Mouse (Mus musculus): ENCODE results near the gene Mpp5. TPM values are rescaled to one million over a fixed set of nuclear protein-coding genes. Genes with fewer than 3 reads are reported as not detected.

Gene Mpp5
- polyA plus RNA-seq, 1 experiment: 2.6 TPM

DNA sequence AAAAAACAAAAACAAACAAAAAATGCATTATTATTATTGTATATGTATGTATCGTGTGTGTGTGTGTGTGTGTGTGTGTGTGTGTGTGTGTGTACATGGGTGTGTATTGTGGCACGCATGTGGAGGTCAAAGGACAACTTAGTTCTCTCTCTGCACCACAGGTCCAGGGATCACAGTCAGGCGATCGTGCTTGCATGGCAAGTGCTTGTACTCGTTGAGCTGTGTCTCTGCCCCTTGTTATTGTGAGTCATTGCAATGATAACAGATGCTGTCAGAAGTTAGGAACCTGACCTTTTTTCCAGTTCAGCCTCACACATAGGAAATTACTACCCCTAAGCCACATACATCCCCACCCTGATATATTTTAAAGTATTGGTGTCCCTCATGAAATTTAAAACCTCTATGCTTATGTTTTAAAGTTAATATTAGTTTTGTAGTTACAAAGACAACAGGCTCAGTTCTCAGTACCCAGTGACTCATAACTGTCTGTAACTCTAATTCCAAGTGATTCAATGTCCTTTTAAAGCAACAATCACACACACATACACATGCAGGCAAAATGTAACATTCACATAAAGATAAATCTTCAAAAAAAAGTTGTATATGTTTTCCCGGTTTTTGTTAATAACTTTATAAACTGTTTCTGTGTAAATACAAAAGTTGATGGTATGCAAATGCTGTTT lies 20.5 kb downstream of the Mpp5 start:
- H3K27me3 ChIP-seq (ENCODE audit: control insufficient read depth, insufficient read depth, insufficient read length): no peaks in the 10 kb centered on the region
- TF ChIP-seq MAX (IDR thresholded peaks at IDR 0.05) (peak; percentile 59), MYOG (IDR thresholded peaks at IDR 0.05; ENCODE audit: control insufficient read depth, extremely low read depth, insufficient read length) (no peak), FOSL1 (IDR thresholded peaks at IDR 0.05; ENCODE audit: insufficient read depth, low read length, poor library complexity, severe bottlenecking) (peak; percentile 36), USF1 (IDR thresholded peaks at IDR 0.05; ENCODE audit: low read depth) (no peak), CEBPB (IDR thresholded peaks at IDR 0.05; ENCODE audit: low read depth) (no peak), MYOD1 (IDR thresholded peaks at IDR 0.05; ENCODE audit: control insufficient read depth, insufficient read length, low read depth) (peak; percentile 12)
- H3K79me3 ChIP-seq (ENCODE audit: low read depth): peaks cover 19% of the 10 kb centered on the region
- H3K4me3 ChIP-seq (ENCODE audit: insufficient read depth, poor library complexity, severe bottlenecking): no peak overlapping the region
- H3K36me3 ChIP-seq (ENCODE audit: control insufficient read depth, insufficient read depth): no peaks in the 10 kb centered on the region
- H3ac ChIP-seq (ENCODE audit: control insufficient read depth, insufficient read length, low read depth): no peak overlapping the region
- peaks cover 54% of the 10 kb centered on the region for H3K79me2 ChIP-seq (ENCODE audit: control insufficient read depth, insufficient read depth)

DNA sequence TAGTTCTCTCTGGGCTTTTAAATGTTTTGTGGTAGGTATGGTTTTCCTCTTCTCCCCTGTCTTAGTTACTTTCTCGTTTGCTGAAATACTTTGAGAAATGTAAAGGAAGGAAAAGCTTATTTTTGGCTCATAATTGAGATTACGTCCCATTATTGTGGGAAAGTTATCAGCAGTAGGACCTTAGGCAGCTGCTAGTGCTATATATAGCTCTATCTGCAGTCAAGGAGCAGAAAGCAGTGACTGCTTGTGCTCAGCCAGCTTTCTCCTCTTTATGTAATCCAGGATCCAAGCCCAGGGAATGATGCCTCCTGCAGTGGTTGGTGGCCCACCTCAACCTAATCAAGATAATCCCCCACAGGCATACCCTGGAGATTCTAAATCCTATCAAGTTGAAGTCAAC lies 24.5 kb downstream of the Mpp5 start:
- TF ChIP-seq CEBPB (IDR thresholded peaks at IDR 0.05; ENCODE audit: low read depth): no peak
- TF ChIP-seq MAX (IDR thresholded peaks at IDR 0.05): no peak
- TF ChIP-seq MYOD1 (IDR thresholded peaks at IDR 0.05; ENCODE audit: control insufficient read depth, insufficient read length, low read depth): no peak
- TF ChIP-seq MYOG (IDR thresholded peaks at IDR 0.05; ENCODE audit: control insufficient read depth, extremely low read depth, insufficient read length): no peak
- TF ChIP-seq CTCF (IDR thresholded peaks at IDR 0.05; ENCODE audit: control insufficient read depth, insufficient read depth, insufficient read length): no peak
- TF ChIP-seq USF1 (IDR thresholded peaks at IDR 0.05; ENCODE audit: low read depth): no peak
- H3K4me3 ChIP-seq (ENCODE audit: insufficient read depth, poor library complexity, severe bottlenecking): no peak overlapping the region

DNA sequence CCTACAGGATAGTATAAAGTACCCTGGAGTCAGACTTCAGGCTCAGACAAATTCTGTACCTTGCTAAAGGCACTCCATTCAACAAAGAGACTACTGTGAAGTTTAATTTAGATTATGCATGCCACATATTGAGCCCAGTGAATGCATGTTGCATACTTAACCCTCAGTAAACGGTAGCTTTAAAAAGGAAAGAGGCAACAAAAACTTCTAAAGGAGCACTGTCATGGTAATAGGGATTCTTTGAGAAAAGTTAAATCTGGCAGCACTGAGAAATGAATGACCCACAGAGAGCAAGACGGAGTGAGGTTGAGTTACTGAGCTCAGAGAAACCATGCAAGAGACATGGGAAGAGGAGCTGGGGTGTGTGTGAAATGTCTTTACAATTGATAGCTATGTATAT lies 29.2 kb downstream of the Mpp5 start:
- Histone ChIP-seq H3K36me3 (ENCODE audit: control insufficient read depth, insufficient read depth) (no peaks in the 10 kb centered on the region), H3K79me3 (ENCODE audit: low read depth) (peaks cover 9% of the 10 kb centered on the region), H3ac (ENCODE audit: control insufficient read depth, insufficient read length, low read depth) (no peak overlapping the region), H3K4me3 (ENCODE audit: insufficient read depth, poor library complexity, severe bottlenecking) (no peak overlapping the region), H3K27me3 (ENCODE audit: control insufficient read depth, insufficient read depth, insufficient read length) (no peaks in the 10 kb centered on the region), H3K79me2 (ENCODE audit: control insufficient read depth, insufficient read depth) (peaks cover 28% of the 10 kb centered on the region)
- TF ChIP-seq CTCF (IDR thresholded peaks at IDR 0.05; ENCODE audit: control insufficient read depth, insufficient read depth, insufficient read length): no peak
- TF ChIP-seq MYOG (IDR thresholded peaks at IDR 0.05; ENCODE audit: control insufficient read depth, extremely low read depth, insufficient read length): no peak
- no peak for TF ChIP-seq FOSL1 (IDR thresholded peaks at IDR 0.05; ENCODE audit: insufficient read depth, low read length, poor library complexity, severe bottlenecking)
- no peak for TF ChIP-seq MYOD1 (IDR thresholded peaks at IDR 0.05; ENCODE audit: control insufficient read depth, insufficient read length, low read depth)
- no peak for TF ChIP-seq CEBPB (IDR thresholded peaks at IDR 0.05; ENCODE audit: low read depth)
- TF ChIP-seq USF1 (IDR thresholded peaks at IDR 0.05; ENCODE audit: low read depth): no peak
- TF ChIP-seq MAX (IDR thresholded peaks at IDR 0.05): no peak

More for the DNA sequence above, 24.5 kb downstream of the Mpp5 start:
- no peaks in the 10 kb centered on the region for H3K27me3 ChIP-seq (ENCODE audit: control insufficient read depth, insufficient read depth, insufficient read length)
- no peaks in the 10 kb centered on the region for H3K36me3 ChIP-seq (ENCODE audit: control insufficient read depth, insufficient read depth)
- H3K79me3 ChIP-seq (ENCODE audit: low read depth): peaks cover 22% of the 10 kb centered on the region
- H3K79me2 ChIP-seq (ENCODE audit: control insufficient read depth, insufficient read depth): peaks cover 33% of the 10 kb centered on the region
- no peak overlapping the region for H3ac ChIP-seq (ENCODE audit: control insufficient read depth, insufficient read length, low read depth)

DNA sequence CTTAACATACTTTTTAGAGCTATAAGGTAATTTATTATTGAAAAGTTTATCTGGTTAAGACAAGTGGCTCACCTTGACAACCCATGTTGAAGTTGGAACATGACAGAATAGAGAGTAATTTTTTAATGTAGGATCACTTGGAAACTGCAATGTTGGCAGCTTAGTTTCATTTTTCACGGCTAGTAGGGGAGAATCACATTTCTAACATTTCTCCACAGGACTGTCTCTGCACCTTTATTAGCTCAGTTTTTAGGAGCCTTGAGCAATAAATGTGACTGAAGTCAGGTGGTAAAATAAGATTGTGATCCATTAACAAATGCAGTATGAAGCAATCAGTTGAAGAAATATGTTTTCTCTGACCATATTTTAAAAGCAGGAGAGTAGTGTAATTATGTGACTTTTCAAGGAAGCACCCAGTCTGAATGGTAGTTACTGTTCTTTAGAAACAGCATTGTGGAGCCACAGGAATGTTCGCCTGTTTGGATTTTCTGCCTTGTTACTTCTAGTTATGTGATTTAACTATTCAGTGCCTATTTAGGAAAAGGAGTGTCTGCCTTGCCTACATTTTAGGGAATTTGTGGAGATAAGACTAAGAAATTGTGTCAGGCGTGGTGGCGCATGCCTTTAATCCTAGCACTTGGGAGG lies 29.8 kb downstream of the Mpp5 start:
- no peaks in the 10 kb centered on the region for H3K36me3 ChIP-seq (ENCODE audit: control insufficient read depth, insufficient read depth)
- TF ChIP-seq USF1 (IDR thresholded peaks at IDR 0.05; ENCODE audit: low read depth) (no peak), MYOD1 (IDR thresholded peaks at IDR 0.05; ENCODE audit: control insufficient read depth, insufficient read length, low read depth) (no peak), MAX (IDR thresholded peaks at IDR 0.05) (no peak), CEBPB (IDR thresholded peaks at IDR 0.05; ENCODE audit: low read depth) (no peak), FOSL1 (IDR thresholded peaks at IDR 0.05; ENCODE audit: insufficient read depth, low read length, poor library complexity, severe bottlenecking) (no peak), CTCF (IDR thresholded peaks at IDR 0.05; ENCODE audit: control insufficient read depth, insufficient read depth, insufficient read length) (no peak), MYOG (IDR thresholded peaks at IDR 0.05; ENCODE audit: control insufficient read depth, extremely low read depth, insufficient read length) (no peak)
- no peak overlapping the region for H3ac ChIP-seq (ENCODE audit: control insufficient read depth, insufficient read length, low read depth)

DNA sequence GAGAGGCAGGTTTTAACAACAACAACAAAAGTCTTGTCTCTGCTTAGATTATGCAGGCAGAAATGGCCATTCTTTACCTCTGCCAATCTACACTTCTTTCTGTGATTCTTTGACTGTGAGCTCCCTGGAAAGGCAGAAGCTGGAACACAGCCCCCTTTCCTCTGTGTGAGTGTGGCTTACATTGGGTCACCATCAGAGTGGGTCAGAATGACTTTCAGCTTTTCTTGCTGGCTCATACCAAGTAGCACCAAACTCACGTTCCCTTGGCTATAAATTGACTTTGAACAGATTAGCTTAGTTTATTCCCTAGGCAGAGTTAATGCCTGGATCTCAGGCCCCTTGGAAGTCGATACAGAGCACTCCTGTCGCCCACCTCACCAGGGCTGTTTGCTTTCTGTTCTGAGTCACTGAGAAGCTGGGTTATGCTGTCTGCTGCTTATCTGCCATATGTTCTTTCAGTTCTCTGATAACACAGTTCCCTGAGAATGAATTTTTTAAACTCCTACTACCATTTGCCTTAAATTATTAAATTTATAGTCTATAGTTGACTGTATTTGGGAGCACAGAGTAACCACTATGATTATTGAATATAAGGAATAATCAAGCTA lies 39.7 kb downstream of the Mpp5 start:
- no peak for TF ChIP-seq MYOG (IDR thresholded peaks at IDR 0.05; ENCODE audit: control insufficient read depth, extremely low read depth, insufficient read length)
- no peak for TF ChIP-seq MAX (IDR thresholded peaks at IDR 0.05)
- TF ChIP-seq CTCF (IDR thresholded peaks at IDR 0.05; ENCODE audit: control insufficient read depth, insufficient read depth, insufficient read length): no peak
- TF ChIP-seq FOSL1 (IDR thresholded peaks at IDR 0.05; ENCODE audit: insufficient read depth, low read length, poor library complexity, severe bottlenecking): no peak
- TF ChIP-seq USF1 (IDR thresholded peaks at IDR 0.05; ENCODE audit: low read depth): no peak
- no peak for TF ChIP-seq MYOD1 (IDR thresholded peaks at IDR 0.05; ENCODE audit: control insufficient read depth, insufficient read length, low read depth)
- no peak for TF ChIP-seq CEBPB (IDR thresholded peaks at IDR 0.05; ENCODE audit: low read depth)
- Histone ChIP-seq H3K79me3 (ENCODE audit: low read depth) (peaks cover 1% of the 10 kb centered on the region), H3ac (ENCODE audit: control insufficient read depth, insufficient read length, low read depth) (no peak overlapping the region), H3K27me3 (ENCODE audit: control insufficient read depth, insufficient read depth, insufficient read length) (no peaks in the 10 kb centered on the region), H3K79me2 (ENCODE audit: control insufficient read depth, insufficient read depth) (peaks cover 12% of the 10 kb centered on the region), H3K4me3 (ENCODE audit: insufficient read depth, poor library complexity, severe bottlenecking) (no peak overlapping the region), H3K36me3 (ENCODE audit: control insufficient read depth, insufficient read depth) (no peaks in the 10 kb centered on the region)

More for the DNA sequence above, 29.8 kb downstream of the Mpp5 start:
- H3K79me2 ChIP-seq (ENCODE audit: control insufficient read depth, insufficient read depth): peaks cover 28% of the 10 kb centered on the region
- H3K27me3 ChIP-seq (ENCODE audit: control insufficient read depth, insufficient read depth, insufficient read length): no peaks in the 10 kb centered on the region
- H3K4me3 ChIP-seq (ENCODE audit: insufficient read depth, poor library complexity, severe bottlenecking): no peak overlapping the region
- peaks cover 9% of the 10 kb centered on the region for H3K79me3 ChIP-seq (ENCODE audit: low read depth)
